Mouse (Mus musculus): ENCODE measurements around the gene Duxbl2. TPM values are rescaled to one million over a fixed set of nuclear protein-coding genes. Genes with fewer than 3 reads are reported as not detected.
"Not testable (repeated sequence)": the region's sequence is repeated elsewhere in the genome, so short reads cannot be mapped to it uniquely, and the experiment has no call there.

The Duxbl2 gene
- total RNA-seq (2021): not detected
- polyA plus RNA-seq (2012; rRNA removed): 0.09 TPM in 1 of 2 replicates, not detected in the other
- long read RNA-seq: 0 reads

GRCm38 (mm10) chr14:26118150-26118549, at the start of gene Duxbl2:
Duxbl2 (plus strand) TSS chr14:26118349.
- DNase-seq: not testable (repeated sequence)

- not testable (repeated sequence) for DNase-seq
Measured at GRCm38 (mm10) chr14:26076620-26077390, 41.3 kb upstream of the Duxbl2 start.

GRCm38 (mm10) chr14:26081216-26081615, 36.9 kb upstream of the Duxbl2 start, which contains the start of gene Cphx2:
Cphx2 (plus strand) TSS chr14:26081516.
- DNase-seq: not testable (repeated sequence)

- DNase-seq: not testable (repeated sequence)
Measured at GRCm38 (mm10) chr14:26081997-26082396, 36.2 kb upstream of the Duxbl2 start, which contains the start of gene Cphx3. Cphx3 (plus strand) TSS chr14:26082297.

GRCm38 (mm10) chr14:26097622-26098021, 20.5 kb upstream of the Duxbl2 start:
- not testable (repeated sequence) for DNase-seq

- not testable (repeated sequence) for DNase-seq
Measured at GRCm38 (mm10) chr14:26118550-26119000, 426 bp downstream of the Duxbl2 start.

- DNase-seq: not testable (repeated sequence)
Measured at GRCm38 (mm10) chr14:26119095-26119494, 946 bp downstream of the Duxbl2 start.

GRCm38 (mm10) chr14:26147095-26147494, 28.9 kb downstream of the Duxbl2 start:
- not testable (repeated sequence) for DNase-seq

GRCm38 (mm10) chr14:26156032-26156431, 37.9 kb downstream of the Duxbl2 start:
- DNase-seq: not testable (repeated sequence)

GRCm38 (mm10) chr14:26161156-26161555, 43.0 kb downstream of the Duxbl2 start:
- not testable (repeated sequence) for DNase-seq

GRCm38 (mm10) chr14:26162423-26162822, 44.3 kb downstream of the Duxbl2 start:
- DNase-seq: not testable (repeated sequence)

GRCm38 (mm10) chr14:26165266-26165665, 47.1 kb downstream of the Duxbl2 start:
- not testable (repeated sequence) for DNase-seq

GRCm38 (mm10) chr14:26173955-26174354, 55.8 kb downstream of the Duxbl2 start:
- not testable (repeated sequence) for DNase-seq

- DNase-seq: not testable (repeated sequence)
Measured at GRCm38 (mm10) chr14:26175028-26175427, 56.9 kb downstream of the Duxbl2 start.

Other genes with a start within 250 kb of the Duxbl2 start
- 1 to 10 TPM; 2.8 to 3.1 TPM for gene Plac9a, start 215.2 kb upstream of the Duxbl2 start, total RNA-seq (2021)
- gene Plac9a, start 215.2 kb upstream of the Duxbl2 start, polyA plus RNA-seq (2012; rRNA removed): 0.44 and 0.74 TPM in 2 replicates
- 1 to 10 TPM; 1.5 to 2.5 TPM for gene Tmem254a, start 190.7 kb upstream of the Duxbl2 start, total RNA-seq (2021)
- gene Tmem254a, start 190.7 kb upstream of the Duxbl2 start, polyA plus RNA-seq (2012; rRNA removed): 13.0 and 22.3 TPM in 2 replicates
- not detected for gene Cphx1, start 180.0 kb upstream of the Duxbl2 start, total RNA-seq (2021)
- gene Cphx1, start 180.0 kb upstream of the Duxbl2 start, polyA plus RNA-seq (2012; rRNA removed): not detected in 2 replicates
- gene Duxbl1, start 139.8 kb upstream of the Duxbl2 start, total RNA-seq (2021): not detected
- gene Duxbl1, start 139.8 kb upstream of the Duxbl2 start, polyA plus RNA-seq (2012; rRNA removed): 0.28 TPM in 1 of 2 replicates, not detected in the other
- 10 to 100 TPM; 10.2 to 28.6 TPM for gene Gm9780, start 75.6 kb upstream of the Duxbl2 start, total RNA-seq (2021)
- 211 and 268 TPM in 2 replicates for gene Gm9780, start 75.6 kb upstream of the Duxbl2 start, polyA plus RNA-seq (2012; rRNA removed)
- gene Tmem254c, start 51.0 kb upstream of the Duxbl2 start, total RNA-seq (2021): 10 to 100 TPM in 1 of 2 experiments, 1 to 10 TPM in 1; 1.5 to 13.8 TPM
- gene Tmem254c, start 51.0 kb upstream of the Duxbl2 start, polyA plus RNA-seq (2012; rRNA removed): 11.8 and 16.0 TPM in 2 replicates
- not detected for gene Cphx2, start 36.8 kb upstream of the Duxbl2 start, total RNA-seq (2021)
- gene Cphx2, start 36.8 kb upstream of the Duxbl2 start, polyA plus RNA-seq (2012; rRNA removed): not detected in 2 replicates
- not detected for gene Cphx3, start 36.1 kb upstream of the Duxbl2 start, total RNA-seq (2021)
- not detected in 2 replicates for gene Cphx3, start 36.1 kb upstream of the Duxbl2 start, polyA plus RNA-seq (2012; rRNA removed)
- gene Plac9b, start 64.1 kb downstream of the Duxbl2 start, total RNA-seq (2021): 10 to 100 TPM; 28.8 to 76.6 TPM
- gene Plac9b, start 64.1 kb downstream of the Duxbl2 start, polyA plus RNA-seq (2012; rRNA removed): 24.0 and 31.6 TPM in 2 replicates
- 10 to 100 TPM in 1 of 2 experiments, 1 to 10 TPM in 1; 8.5 to 22.8 TPM for gene Tmem254b, start 88.7 kb downstream of the Duxbl2 start, total RNA-seq (2021)
- 14.3 and 22.1 TPM in 2 replicates for gene Tmem254b, start 88.7 kb downstream of the Duxbl2 start, polyA plus RNA-seq (2012; rRNA removed)
- under 1 TPM; 0.38 to 0.46 TPM for gene Duxbl3, start 139.6 kb downstream of the Duxbl2 start, total RNA-seq (2021)
- not detected in 2 replicates for gene Duxbl3, start 139.6 kb downstream of the Duxbl2 start, polyA plus RNA-seq (2012; rRNA removed)

Data from adrenal gland, adult 2 months (tissue).